Comparison of ENCODE assay signal across 8 mouse cellular contexts in the genomic region with DNA sequence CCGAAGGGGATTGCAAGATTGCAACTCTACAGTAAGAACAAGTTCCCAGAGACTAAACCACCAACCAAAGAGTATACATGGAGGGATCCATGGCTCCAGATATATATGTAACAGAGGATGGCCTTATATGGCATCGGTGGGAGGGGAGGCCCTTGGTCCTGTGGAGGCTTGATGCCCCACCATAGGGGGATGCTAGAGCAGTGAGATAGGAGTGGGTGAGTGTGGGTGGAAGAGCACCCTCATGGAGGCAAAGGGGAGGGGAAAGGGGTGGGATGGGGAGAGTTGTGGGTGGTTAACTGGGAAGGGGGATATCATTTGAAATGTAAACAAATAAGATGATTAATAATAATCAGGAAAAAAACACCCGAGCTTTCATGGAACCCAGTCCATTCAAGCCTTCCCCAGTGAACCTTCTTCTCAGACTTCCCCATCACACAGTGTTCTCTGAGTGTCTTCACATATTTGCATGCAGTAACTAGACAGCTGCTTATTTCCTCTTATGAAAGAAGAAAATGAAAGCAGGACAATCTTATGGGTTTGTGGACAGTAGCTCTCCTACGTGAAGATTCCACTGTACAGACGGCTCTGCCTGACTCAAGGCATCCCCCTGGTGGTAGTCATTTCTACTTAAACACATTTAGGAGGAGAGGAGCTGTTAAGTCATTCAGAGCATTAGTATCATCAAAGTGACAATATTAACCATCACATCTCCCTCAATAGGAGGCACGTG.
DNase-seq lines count a peak whose midpoint lies in the region; ATAC-seq lines count a peak whose summit lies in the region.

No protein-coding gene starts in this region.

- peak; percentile 94 for ATAC-seq in CD4-positive, CD25-positive, alpha-beta regulatory T cell, adult 4 months
- ATAC-seq in megakaryocyte progenitor cell, adult 5-6 weeks (replicated peaks; ENCODE audit: poor library complexity): peak; percentile 94
- peak; percentile 54 for ATAC-seq in stomach, embryonic 15.5 days (ENCODE audit: insufficient read depth, low FRiP score, low read depth)

- H3K36me3 ChIP-seq in heart, embryonic 10.5 days: no peaks in the 10 kb centered on the region
- no peaks in the 10 kb centered on the region for H3K36me3 ChIP-seq in stomach, embryonic 15.5 days

- no peaks in the 10 kb centered on the region for H3K9me3 ChIP-seq in heart, embryonic 10.5 days
- H3K9me3 ChIP-seq in stomach, embryonic 15.5 days: no peaks in the 10 kb centered on the region

- no peak overlapping the region for H3K4me2 ChIP-seq in stomach, embryonic 15.5 days

- H3K27ac ChIP-seq in heart, embryonic 10.5 days: no peak overlapping the region
- no peak overlapping the region for H3K27ac ChIP-seq in stomach, embryonic 15.5 days

- H3K4me3 ChIP-seq in heart, embryonic 10.5 days: no peak overlapping the region
- no peak overlapping the region for H3K4me3 ChIP-seq in stomach, embryonic 15.5 days (replicated peaks)

- no peak overlapping the region for H3K9ac ChIP-seq in stomach, embryonic 15.5 days

- H3K27me3 ChIP-seq in heart, embryonic 10.5 days (ENCODE audit: insufficient read depth, poor library complexity, severe bottlenecking): no peaks in the 10 kb centered on the region
- no peaks in the 10 kb centered on the region for H3K27me3 ChIP-seq in stomach, embryonic 15.5 days (replicated peaks)

- H3K4me1 ChIP-seq in heart, embryonic 10.5 days: peaks cover 28% of the 10 kb centered on the region
- 0 out of 2 replicates have a peak, but pooled peaks cover 3% of the 10 kb centered on the region for H3K4me1 ChIP-seq in stomach, embryonic 15.5 days

- 62% methylated on average over 6 of the region's 6 CpGs for WGBS in heart, embryonic 10.5 days
- WGBS in stomach, embryonic 15.5 days: 44% methylated on average over 6 of the region's 6 CpGs

- peak; percentile 74 for DNase-seq in embryo, embryonic 10 days (ENCODE audit: low spot score)
- DNase-seq in embryo, embryonic 9.5 days (ENCODE audit: extremely low spot score): no peak
- peak; percentile 49 for DNase-seq in cerebellum, adult 11 months
- peak; percentile 41 for DNase-seq in heart, embryonic 10.5 days (ENCODE audit: low spot score)
- peak; percentile 48 to 62 for DNase-seq in kidney, postnatal 4 days
